Mouse (Mus musculus) heart, adult 10 weeks (tissue): ENCODE data around the gene Cdc20. TPM values are rescaled to one million over a fixed set of nuclear protein-coding genes. Genes with fewer than 3 reads are reported as not detected.

Experiments used
- polyA plus RNA-seq: library from polyadenylated mRNA; stranded (reverse); fragments of 350-450 nt; fragmentation: Illumina TruSeq; extraction: RNeasy Lipid Tissue Mini Kit (QIAGEN cat#74804); gene quantifications from one replicate; pipeline ENCODE4 v1.2.3, GENCODE M21; 2014; ENCODE audit warnings: low read depth, low replicate concordance

Gene Cdc20
- polyA plus RNA-seq, result 0.84 TPM

DNA sequence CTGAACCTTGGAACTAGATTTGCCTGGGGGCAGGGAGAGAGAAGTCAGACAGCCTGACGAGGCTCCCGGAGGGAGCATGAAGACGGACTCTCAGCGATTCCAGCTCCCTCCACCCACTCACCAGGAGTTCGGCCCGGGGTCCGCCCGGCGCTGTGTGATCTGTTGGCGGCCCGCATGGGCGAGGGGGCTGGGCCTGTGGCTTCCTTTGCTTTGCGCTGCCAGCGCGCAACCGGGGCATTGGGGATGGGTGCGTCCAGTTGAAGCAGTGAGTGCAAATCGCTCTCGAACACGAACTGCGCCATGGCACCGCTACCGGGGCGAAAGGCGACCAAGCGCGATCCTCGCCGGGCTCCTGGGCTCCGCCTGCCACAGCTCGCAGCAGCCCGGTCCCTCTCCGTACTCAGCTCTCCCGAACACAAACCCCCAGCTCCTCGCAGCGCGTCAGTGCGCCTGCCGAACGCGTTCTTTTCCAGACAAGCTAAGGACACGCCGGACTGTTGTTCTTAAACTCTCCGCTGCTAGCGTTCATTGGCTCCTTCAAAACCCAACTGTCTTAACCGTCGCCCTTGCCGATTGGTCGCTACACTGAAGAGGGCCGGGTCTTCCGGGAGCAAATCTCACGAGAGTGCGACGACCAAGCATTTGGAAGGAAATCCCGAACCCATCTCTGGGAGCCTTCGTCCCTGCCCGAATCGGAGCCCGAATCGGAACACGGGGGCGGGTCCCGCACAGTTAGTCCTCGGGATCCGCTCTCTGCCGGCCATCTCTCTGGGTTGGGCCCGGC is at the start of gene Cdc20:
Gene Cdc20, minus strand, starts transcription at position 533 of the 784 bp plus-strand sequence.

DNA sequence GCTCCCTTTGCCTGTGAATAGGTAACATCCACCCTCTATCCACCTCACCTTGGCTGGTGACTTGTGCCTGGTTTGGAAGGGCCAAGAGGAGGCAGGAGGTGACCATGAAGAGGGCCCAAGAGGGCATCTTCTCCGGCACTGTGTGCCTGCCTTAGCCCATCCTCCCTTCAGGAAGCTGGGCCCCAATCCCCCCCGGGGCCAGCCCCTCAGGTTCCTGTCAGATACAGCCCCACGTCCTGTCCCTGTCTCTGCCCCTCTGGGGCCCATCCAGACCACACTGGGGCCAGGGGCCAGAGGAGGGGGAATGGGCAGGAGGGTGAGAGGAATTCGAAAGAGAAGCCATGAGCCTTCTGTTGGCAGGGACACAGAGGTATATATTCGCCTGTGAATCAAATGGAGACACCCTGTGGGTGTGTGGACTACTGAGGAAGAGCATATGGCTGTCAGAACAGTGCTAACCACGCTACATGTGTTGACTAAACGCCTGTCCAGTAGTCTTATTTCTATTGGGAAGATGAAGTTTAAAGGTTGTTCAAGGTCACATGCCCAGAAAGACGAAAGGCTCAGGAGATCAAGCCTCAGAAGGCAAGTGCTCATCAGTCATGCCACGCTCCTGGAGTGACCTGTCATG is 20.3 kb upstream of the Cdc20 start, which contains the start of gene Mpl:
Gene Mpl, minus strand, starts transcription at position 169 of the 631 bp plus-strand sequence.

DNA sequence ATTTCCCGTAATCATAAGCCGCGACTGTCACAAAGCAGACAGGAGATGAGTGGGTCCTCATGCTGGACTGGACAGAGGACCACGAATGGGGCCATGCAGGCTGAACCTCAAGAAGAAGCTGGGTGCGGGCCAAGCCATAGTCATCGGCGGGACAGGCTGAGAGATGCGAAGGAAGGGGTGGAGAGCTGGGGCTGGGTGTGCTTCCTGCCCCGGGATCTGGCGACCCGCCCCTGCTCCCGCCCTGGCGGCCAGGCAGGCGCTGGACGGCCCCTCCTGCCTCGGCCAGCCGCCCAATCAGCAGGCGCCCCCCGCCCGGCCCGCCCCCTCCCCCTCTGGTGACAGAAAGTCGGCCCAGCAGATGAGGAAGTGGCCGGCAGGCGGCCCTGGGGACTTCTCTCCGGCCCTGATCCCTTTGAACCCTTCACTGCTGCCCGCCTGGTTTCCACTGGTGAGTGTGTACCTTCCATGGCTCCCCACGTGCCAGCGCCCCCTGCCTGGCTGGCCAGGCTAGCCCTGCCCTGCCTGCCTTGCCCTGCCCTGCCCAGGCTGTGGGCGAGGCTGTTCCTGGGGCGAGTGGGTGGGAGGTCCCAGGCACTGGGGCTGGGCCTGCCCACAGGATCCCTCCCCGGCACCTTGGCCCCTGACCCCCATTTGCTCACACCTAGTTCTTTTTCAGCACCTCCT is 9.2 kb downstream of the Cdc20 start, which contains the start of gene Elovl1:
Gene Elovl1, plus strand, starts transcription at position 326 of the 684 bp plus-strand sequence.

DNA sequence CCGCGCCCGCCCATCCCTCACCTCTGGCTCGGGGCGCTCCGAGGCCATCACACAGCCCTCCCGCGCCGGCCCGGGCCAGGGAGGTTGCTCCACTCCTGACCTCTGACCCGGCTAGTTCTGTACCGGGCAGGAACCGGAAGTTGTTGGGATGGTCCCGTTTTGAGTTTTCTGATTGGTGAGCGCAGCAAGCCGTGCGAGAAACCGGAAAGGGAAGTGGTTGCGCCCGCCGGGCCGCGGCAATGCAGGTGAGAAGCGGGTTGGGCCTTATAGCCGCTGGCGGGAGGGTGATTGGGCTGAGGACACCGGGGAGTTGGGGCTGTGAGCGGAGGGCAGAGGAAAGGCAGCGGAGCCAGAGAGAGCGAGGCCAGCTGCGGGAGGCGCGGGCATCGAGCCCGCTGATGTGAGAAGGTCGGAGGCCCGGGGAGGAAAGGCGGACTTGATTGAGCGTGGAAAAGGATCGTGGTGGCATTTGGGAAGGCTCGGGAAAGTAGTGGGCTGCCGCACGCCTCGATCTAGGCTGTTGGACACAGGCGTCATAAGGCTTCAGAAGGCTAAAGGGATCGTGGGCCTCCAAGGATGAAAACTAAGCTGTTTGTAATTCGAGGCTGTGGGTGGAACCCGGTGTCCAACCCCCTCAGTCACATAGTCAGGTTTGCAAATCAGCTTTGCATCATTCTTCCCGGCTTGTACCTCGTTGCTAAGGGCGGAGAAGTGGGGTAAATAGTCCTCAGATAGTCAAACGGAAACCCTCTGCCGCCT is 27.8 kb downstream of the Cdc20 start, which contains the start of the genes Szt2 and Med8:
Gene Szt2, minus strand, starts transcription at position 132 of the 759 bp plus-strand sequence.
Gene Med8, plus strand, starts transcription at position 196 of the 759 bp plus-strand sequence.

Other genes starting within 250 kb of the Cdc20 start
- 4.6 TPM for gene Ptprf, start 145.9 kb downstream of the Cdc20 start, polyA plus RNA-seq
- 16.0 TPM for gene Szt2, start 28.1 kb downstream of the Cdc20 start, polyA plus RNA-seq
- gene Med8, start 28.0 kb downstream of the Cdc20 start, polyA plus RNA-seq, result 35.6 TPM
- 28.4 TPM for gene Elovl1, start 9.3 kb downstream of the Cdc20 start, polyA plus RNA-seq
- gene Mpl, start 20.2 kb upstream of the Cdc20 start, polyA plus RNA-seq, result not detected
- 53.1 TPM for gene Tie1, start 52.7 kb upstream of the Cdc20 start, polyA plus RNA-seq
- gene 2610528J11Rik, start 89.6 kb upstream of the Cdc20 start, polyA plus RNA-seq, result not detected
- not detected for gene Tmem125, start 106.7 kb upstream of the Cdc20 start, polyA plus RNA-seq
- not detected for gene Cfap57, start 183.4 kb upstream of the Cdc20 start, polyA plus RNA-seq
- gene Ebna1bp2, start 183.4 kb upstream of the Cdc20 start, polyA plus RNA-seq, result 39.4 TPM
- not detected for gene Olfr62, start 221.6 kb upstream of the Cdc20 start, polyA plus RNA-seq